9 mouse cellular contexts compared by ENCODE assay signal in the genomic region with DNA sequence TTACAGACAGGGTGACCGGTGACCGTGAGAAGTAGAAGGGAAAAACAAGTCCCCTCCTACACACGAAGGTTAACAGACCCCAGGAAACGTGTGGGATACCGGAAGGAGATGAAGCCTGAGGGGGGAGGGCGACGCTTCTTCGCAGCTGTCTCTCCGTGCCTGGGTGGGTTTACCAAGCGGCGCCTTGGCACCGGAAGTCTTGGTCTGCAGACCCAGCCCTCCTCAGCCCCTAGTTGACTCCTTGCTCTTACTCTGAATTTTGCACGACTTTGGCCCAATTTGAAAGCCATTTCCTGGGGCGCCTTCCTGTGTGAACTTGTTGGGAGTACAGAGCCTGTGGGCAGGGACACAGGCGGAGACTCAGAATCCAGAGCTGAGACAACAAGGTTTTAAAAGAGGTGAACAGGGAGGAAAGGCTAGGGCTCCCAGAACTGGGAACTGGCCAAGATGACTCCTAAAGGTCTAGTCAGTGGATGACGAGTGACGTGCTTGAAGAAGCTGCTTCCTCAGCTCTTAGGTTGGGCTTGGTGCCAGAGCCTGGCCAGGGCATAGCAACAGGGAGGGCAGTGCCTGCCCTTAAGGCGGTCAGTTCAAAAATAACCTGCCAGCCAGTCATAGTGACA. TPM values are rescaled to one million over a fixed set of nuclear protein-coding genes. Genes with fewer than 3 reads are reported as not detected.
DNase-seq lines count a peak whose midpoint lies in the region; ATAC-seq and TF ChIP-seq lines count a peak whose summit lies in the region.
"Had no signal": no experiment of that assay in that cellular context is flagged by ENCODE, and none has a peak within 500 bp of the region (broad histone marks: within the 10 kb centered on the region; RNA-seq: fewer than 3 reads in every experiment).

No protein-coding gene starts in this region.

- no peak overlapping the region for H3K9ac ChIP-seq in hindbrain, postnatal 0 days (replicated peaks; ENCODE audit: low read length)
- peak overlapping the region; percentile 97 for H3K9ac ChIP-seq in liver, embryonic 13.5 days
- no peak overlapping the region for H3K9ac ChIP-seq in neural tube, embryonic 11.5 days (ENCODE audit: low read length)

- peak; percentile 26 for ATAC-seq in CD4-positive, CD25-positive, alpha-beta regulatory T cell, adult 4 months
- no peak for ATAC-seq in hindbrain, postnatal 0 days
- ATAC-seq in liver, embryonic 13.5 days (ENCODE audit: low read depth): peak; percentile 7
- ATAC-seq in neural tube, embryonic 11.5 days (ENCODE audit: insufficient read depth, low FRiP score, low TSS enrichment): no peak

- H3K27me3 ChIP-seq in hindbrain, postnatal 0 days (ENCODE audit: insufficient read depth, low read length): peaks cover 4% of the 10 kb centered on the region; the same call in 1 of the 2 replicates
- H3K27me3 ChIP-seq in liver, embryonic 13.5 days: no peaks in the 10 kb centered on the region
- H3K27me3 ChIP-seq in neural tube, embryonic 11.5 days (ENCODE audit: control insufficient read depth, insufficient read depth, low read length): peaks cover 15% of the 10 kb centered on the region

- WGBS in hindbrain, postnatal 0 days: 19% methylated on average over 18 of the region's 18 CpGs
- WGBS in liver, embryonic 13.5 days (ENCODE audit: insufficient replicate concordance): 4% methylated on average over 18 of the region's 18 CpGs
- WGBS in neural tube, embryonic 11.5 days: 23% methylated on average over 18 of the region's 18 CpGs

- no peak for TF ChIP-seq CTCF in gastrocnemius, adult 2 months (IDR thresholded peaks at IDR 0.05)
- TF ChIP-seq CTCF in hindbrain, postnatal 0 days (IDR thresholded peaks at IDR 0.05; ENCODE audit: low read depth): no peak

- intact Hi-C loops in gastrocnemius, adult 2 months (cut with DNase I): no loop called here

- H3K36me3 ChIP-seq in hindbrain, postnatal 0 days (ENCODE audit: insufficient read depth, low read length): no peaks in the 10 kb centered on the region
- H3K36me3 ChIP-seq in liver, embryonic 13.5 days: peaks cover 52% of the 10 kb centered on the region
- H3K36me3 ChIP-seq in neural tube, embryonic 11.5 days (ENCODE audit: control insufficient read depth, insufficient read depth, low read length): no peaks in the 10 kb centered on the region

- peak overlapping the region; percentile 81 for H3K4me3 ChIP-seq in gastrocnemius, adult 2 months
- no peak overlapping the region for H3K4me3 ChIP-seq in hindbrain, postnatal 0 days (ENCODE audit: low read length)
- peak overlapping the region; percentile 96 for H3K4me3 ChIP-seq in liver, embryonic 13.5 days (replicated peaks)
- peak overlapping the region; percentile 34; the same call in 1 of the 2 replicates for H3K4me3 ChIP-seq in neural tube, embryonic 11.5 days (ENCODE audit: low read depth, low read length)

- H3K4me1 ChIP-seq in hindbrain, postnatal 0 days (ENCODE audit: insufficient read depth, low read length): peaks cover 18% of the 10 kb centered on the region
- H3K4me1 ChIP-seq in liver, embryonic 13.5 days (replicated peaks): peaks cover 81% of the 10 kb centered on the region
- H3K4me1 ChIP-seq in neural tube, embryonic 11.5 days (ENCODE audit: control insufficient read depth, insufficient read depth, low read length): peaks cover 29% of the 10 kb centered on the region

- DNase-seq in adrenal gland, adult (ENCODE audit: inconsistent age in 2 of 2, low spot score in 1 of 2): peak; percentile 92 to 96
- DNase-seq in gastrocnemius, adult 2 months: peak; percentile 87
- DNase-seq in hindbrain, postnatal 0 days (ENCODE audit: low spot score): peak; percentile 32
- DNase-seq in liver, embryonic 13.5 days: peak; percentile 34
- no peak for DNase-seq in neural tube, embryonic 11.5 days (ENCODE audit: low spot score)
- peak; percentile 48 for DNase-seq in urinary bladder, adult 2 months (ENCODE audit: low spot score)
- DNase-seq in cerebellum, adult 11-12 months: no peak

- peak overlapping the region; percentile 53 for H3K4me2 ChIP-seq in hindbrain, postnatal 0 days (ENCODE audit: low read depth, low read length)
- H3K4me2 ChIP-seq in liver, embryonic 13.5 days: peak overlapping the region; percentile 98
- H3K4me2 ChIP-seq in neural tube, embryonic 11.5 days (ENCODE audit: low read depth): peak overlapping the region; percentile 74

- peak overlapping the region; percentile 84 for H3K27ac ChIP-seq in gastrocnemius, adult 2 months
- peak overlapping the region; percentile 17; the same call in 1 of the 2 replicates for H3K27ac ChIP-seq in hindbrain, postnatal 0 days
- H3K27ac ChIP-seq in liver, embryonic 13.5 days: peak overlapping the region; percentile 100
- H3K27ac ChIP-seq in neural tube, embryonic 11.5 days (ENCODE audit: low read depth, low read length): 0 out of 2 replicates have a peak overlapping the region, but pooled peaks have one; percentile 49

- H3K9me3 ChIP-seq in hindbrain, postnatal 0 days (ENCODE audit: low read length): no peaks in the 10 kb centered on the region
- H3K9me3 ChIP-seq in liver, embryonic 13.5 days (replicated peaks): no peaks in the 10 kb centered on the region
- no peaks in the 10 kb centered on the region for H3K9me3 ChIP-seq in neural tube, embryonic 11.5 days (ENCODE audit: control insufficient read depth, low read length)

RNA-seq across cellular contexts. Expression of a gene that starts 0.6 kb away (rescaled TPM):
- 10 to 100 TPM; 35.1 to 41.6 TPM for polyA plus RNA-seq in CD4-positive, CD25-positive, alpha-beta regulatory T cell, adult 4 months (2017; shearing (Covaris generic))
- total RNA-seq in gastrocnemius, adult 2 months (2021): 1 to 10 TPM; 1.0 TPM
- 0.73 and 0.75 TPM in 2 replicates for total RNA-seq in hindbrain, postnatal 0 days (2014; rRNA removed)
- 0.44 and 0.86 TPM in 2 replicates for polyA plus RNA-seq in hindbrain, postnatal 0 days (2015; fragmentation: Nextera tagmentation; extraction: Ambion mirVana)
- 16.0 and 16.2 TPM in 2 replicates for polyA plus RNA-seq in liver, embryonic 13.5 days (2015; fragmentation: Nextera tagmentation; extraction: Ambion mirVana)
- 1.0 and 1.8 TPM in 2 replicates for polyA plus RNA-seq in neural tube, embryonic 11.5 days (2014; fragmentation: Nextera tagmentation; extraction: Ambion mirVana)
- 3.1 and 3.4 TPM in 2 replicates for polyA plus RNA-seq in urinary bladder, adult 2 months (2012; rRNA removed)

RNA-seq across cellular contexts. Expression of a gene that starts 0.7 kb away (rescaled TPM):
- polyA plus RNA-seq in CD4-positive, CD25-positive, alpha-beta regulatory T cell, adult 4 months (2017; shearing (Covaris generic)): 100 to 1,000 TPM in 1 of 2 experiments, 10 to 100 TPM in 1; 85.5 to 146 TPM
- total RNA-seq in gastrocnemius, adult 2 months (2021): 1 to 10 TPM; 4.3 to 4.5 TPM
- total RNA-seq in hindbrain, postnatal 0 days (2014; rRNA removed): 3.3 and 4.7 TPM in 2 replicates
- polyA plus RNA-seq in hindbrain, postnatal 0 days (2015; fragmentation: Nextera tagmentation; extraction: Ambion mirVana): 3.2 and 4.9 TPM in 2 replicates
- 53.0 and 53.7 TPM in 2 replicates for polyA plus RNA-seq in liver, embryonic 13.5 days (2015; fragmentation: Nextera tagmentation; extraction: Ambion mirVana)
- polyA plus RNA-seq in neural tube, embryonic 11.5 days (2014; fragmentation: Nextera tagmentation; extraction: Ambion mirVana): 14.1 and 14.3 TPM in 2 replicates
- 48.2 and 55.4 TPM in 2 replicates for polyA plus RNA-seq in urinary bladder, adult 2 months (2012; rRNA removed)

RNA-seq across cellular contexts. Expression of a gene that starts 16.1 kb away (rescaled TPM):
- 1 to 10 TPM in 1 of 2 experiments, not detected in 1; 1.0 TPM for polyA plus RNA-seq in CD4-positive, CD25-positive, alpha-beta regulatory T cell, adult 4 months (2017; shearing (Covaris generic))
- not detected for total RNA-seq in gastrocnemius, adult 2 months (2021)
- not detected in 2 replicates for total RNA-seq in hindbrain, postnatal 0 days (2014; rRNA removed)
- polyA plus RNA-seq in hindbrain, postnatal 0 days (2015; fragmentation: Nextera tagmentation; extraction: Ambion mirVana): not detected in 2 replicates
- 78.8 and 85.7 TPM in 2 replicates for polyA plus RNA-seq in liver, embryonic 13.5 days (2015; fragmentation: Nextera tagmentation; extraction: Ambion mirVana)
- 0.65 and 0.91 TPM in 2 replicates for polyA plus RNA-seq in neural tube, embryonic 11.5 days (2014; fragmentation: Nextera tagmentation; extraction: Ambion mirVana)
- 0.06 TPM in 1 of 2 replicates, not detected in the other for polyA plus RNA-seq in urinary bladder, adult 2 months (2012; rRNA removed)
- total RNA-seq: gastrocnemius, postnatal 4 days had no signal

RNA-seq across cellular contexts. Expression of a gene that starts 28.2 kb away (rescaled TPM):
- 1 to 10 TPM; 1.0 to 3.2 TPM for polyA plus RNA-seq in CD4-positive, CD25-positive, alpha-beta regulatory T cell, adult 4 months (2017; shearing (Covaris generic))
- 1 to 10 TPM in 1 of 2 experiments, under 1 TPM in 1; 0.86 to 1.6 TPM for total RNA-seq in gastrocnemius, adult 2 months (2021)
- 2.6 TPM in 1 of 2 replicates, not detected in the other for total RNA-seq in hindbrain, postnatal 0 days (2014; rRNA removed)
- 0.67 and 1.4 TPM in 2 replicates for polyA plus RNA-seq in hindbrain, postnatal 0 days (2015; fragmentation: Nextera tagmentation; extraction: Ambion mirVana)
- polyA plus RNA-seq in liver, embryonic 13.5 days (2015; fragmentation: Nextera tagmentation; extraction: Ambion mirVana): 0.30 TPM in 1 of 2 replicates, not detected in the other
- 0.64 TPM in 1 of 2 replicates, not detected in the other for polyA plus RNA-seq in neural tube, embryonic 11.5 days (2014; fragmentation: Nextera tagmentation; extraction: Ambion mirVana)
- 0.22 TPM in 1 of 2 replicates, not detected in the other for polyA plus RNA-seq in urinary bladder, adult 2 months (2012; rRNA removed)

RNA-seq across cellular contexts. Expression of a gene that starts 28.2 kb away (rescaled TPM):
- polyA plus RNA-seq in CD4-positive, CD25-positive, alpha-beta regulatory T cell, adult 4 months (2017; shearing (Covaris generic)): 100 to 1,000 TPM; 110 to 153 TPM
- total RNA-seq in gastrocnemius, adult 2 months (2021): 100 to 1,000 TPM; 169 to 173 TPM
- total RNA-seq in hindbrain, postnatal 0 days (2014; rRNA removed): 21.5 and 31.7 TPM in 2 replicates
- 17.2 and 18.8 TPM in 2 replicates for polyA plus RNA-seq in hindbrain, postnatal 0 days (2015; fragmentation: Nextera tagmentation; extraction: Ambion mirVana)
- 50.5 and 55.3 TPM in 2 replicates for polyA plus RNA-seq in liver, embryonic 13.5 days (2015; fragmentation: Nextera tagmentation; extraction: Ambion mirVana)
- 29.9 and 30.3 TPM in 2 replicates for polyA plus RNA-seq in neural tube, embryonic 11.5 days (2014; fragmentation: Nextera tagmentation; extraction: Ambion mirVana)
- 90.0 and 106 TPM in 2 replicates for polyA plus RNA-seq in urinary bladder, adult 2 months (2012; rRNA removed)

Comparison
In these comparisons a context has a peak if more than half of its experiments do, and no peak if none do; other contexts are left out.
1. ATAC-seq: peak in CD4-positive, CD25-positive, alpha-beta regulatory T cell, adult 4 months (single experiment) and liver, embryonic 13.5 days (single experiment); none in hindbrain, postnatal 0 days (single experiment) and neural tube, embryonic 11.5 days (single experiment).
2. DNase-seq: peak in adrenal gland, adult (2 of 2), gastrocnemius, adult 2 months (single experiment), hindbrain, postnatal 0 days (single experiment), liver, embryonic 13.5 days (single experiment) and urinary bladder, adult 2 months (single experiment); none in neural tube, embryonic 11.5 days (single experiment) and cerebellum, adult 11-12 months (single experiment).
3. H3K27ac ChIP-seq: peak in every context shown above with its lines; median percentile 100 in liver, embryonic 13.5 days; 84 in gastrocnemius, adult 2 months; 49 in neural tube, embryonic 11.5 days; 17 in hindbrain, postnatal 0 days.
4. RNA of a gene that starts 16.1 kb away (polyA plus RNA-seq): 78.8 to 85.7 TPM in liver, embryonic 13.5 days; 1.0 TPM in CD4-positive, CD25-positive, alpha-beta regulatory T cell, adult 4 months, 0.65 to 0.91 TPM in neural tube, embryonic 11.5 days, 0.06 TPM in urinary bladder, adult 2 months and not detected in hindbrain, postnatal 0 days; every median in the first group is over 10 times any median in the second.
5. Peak in every context shown above with its lines, with median percentiles within 50 percentile points of each other: H3K4me2 ChIP-seq.